Mouse (Mus musculus) limb, embryonic 15.5 days (tissue): ENCODE measurements around the gene Cir1. TPM values are rescaled to one million over a fixed set of nuclear protein-coding genes. Genes with fewer than 3 reads are reported as not detected.

Experiments used
- ATAC-seq: fragments of 200-750 bp; cut with Nextera tagmentation; 2 replicates; pipeline ENCODE4 v1.8.0; 2017; ENCODE audit warnings: low read depth, moderate TSS enrichment; ENCODE audit not compliant: insufficient number of reproducible peaks, low FRiP score, low TSS enrichment
- H3K27ac ChIP-seq: fragments of 300-500 bp; sonication (generic); 2 replicates; pipeline ENCODE4 v1.5.1; 2015; ENCODE audit warnings: moderate library complexity, mild to moderate bottlenecking, inconsistent platforms
- H3K27me3 ChIP-seq: fragments of 300-500 bp; sonication (generic); 2 replicates; pipeline ENCODE4 v1.6.1; 2015; ENCODE audit warnings: inconsistent platforms
- H3K36me3 ChIP-seq: fragments of 300-500 bp; sonication (generic); 2 replicates; pipeline ENCODE4 v1.6.1; 2015; ENCODE audit warnings: inconsistent platforms
- H3K4me1 ChIP-seq: fragments of 300-500 bp; sonication (generic); 2 replicates; pipeline ENCODE4 v1.6.1; 2015; ENCODE audit warnings: inconsistent platforms
- H3K4me2 ChIP-seq: fragments of 300-500 bp; sonication (generic); 2 replicates; pipeline ENCODE4 v1.6.1; 2015; ENCODE audit warnings: mild to moderate bottlenecking, inconsistent platforms
- H3K4me3 ChIP-seq: fragments of 300-500 bp; sonication (generic); 2 replicates; pipeline ENCODE4 v1.5.1; 2015; ENCODE audit warnings: mild to moderate bottlenecking, inconsistent platforms
- H3K9ac ChIP-seq: fragments of 300-500 bp; sonication (generic); 2 replicates; pipeline ENCODE4 v1.6.1; 2015; ENCODE audit warnings: inconsistent platforms
- H3K9me3 ChIP-seq: fragments of 300-500 bp; sonication (generic); 2 replicates; pipeline ENCODE4 v1.6.1; 2016; ENCODE audit warnings: inconsistent platforms
- WGBS: fragments of 180-500 bp; shearing (Covaris S2); methylation state at CpG from one replicate; pipeline ENCODE4 v1.1.7; 2015; 5-methylcytosine and 5-hydroxymethylcytosine counted together
- polyA plus RNA-seq: library from polyadenylated mRNA; unstranded; fragments of >200 nt; fragmentation: Nextera tagmentation; extraction: Ambion mirVana; gene quantifications from 2 replicates; pipeline ENCODE4 v1.2.1, GENCODE M21; 2015

Cir1 gene
- polyA plus RNA-seq, 1 experiment from 2014 or later = 26.8 TPM

- no peak for ATAC-seq
- H3K36me3 ChIP-seq = no peaks in the 10 kb centered on the region
- WGBS = 13% methylated on average over 14 of the region's 14 CpGs
- H3K27me3 ChIP-seq = peaks cover 87% of the 10 kb centered on the region
- H3K4me1 ChIP-seq = peaks cover 50% of the 10 kb centered on the region
- H3K9ac ChIP-seq = no peak overlapping the region
- H3K27ac ChIP-seq = no peak overlapping the region
- H3K4me2 ChIP-seq = no peak overlapping the region
- no peak overlapping the region; the same call in 1 of the 2 replicates for H3K4me3 ChIP-seq
- no peaks in the 10 kb centered on the region for H3K9me3 ChIP-seq
These were observed 42.4 kb downstream of the Cir1 start for GRCm38 (mm10) chr2:73270071-73270592.

- Histone ChIP-seq H3K27ac (no peak overlapping the region), H3K9me3 (no peaks in the 10 kb centered on the region), H3K27me3 (peaks cover 89% of the 10 kb centered on the region), H3K36me3 (no peaks in the 10 kb centered on the region), H3K4me1 (peaks cover 51% of the 10 kb centered on the region), H3K4me3 (no peak overlapping the region; the same call in 1 of the 2 replicates), H3K4me2 (no peak overlapping the region), H3K9ac (no peak overlapping the region)
- WGBS = 1% methylated on average over 16 of the region's 17 CpGs
- no peak for ATAC-seq
These were observed 42.8 kb downstream of the Cir1 start for GRCm38 (mm10) chr2:73269666-73270065.

- no peaks in the 10 kb centered on the region for H3K9me3 ChIP-seq
- no peak overlapping the region for H3K9ac ChIP-seq
- 15% methylated on average over 8 of the region's 8 CpGs for WGBS
- no peak overlapping the region for H3K4me2 ChIP-seq
- peaks cover 89% of the 10 kb centered on the region for H3K27me3 ChIP-seq
- ATAC-seq = no peak
- no peak overlapping the region for H3K4me3 ChIP-seq
- no peak overlapping the region for H3K27ac ChIP-seq
- H3K36me3 ChIP-seq = no peaks in the 10 kb centered on the region
- H3K4me1 ChIP-seq = peaks cover 51% of the 10 kb centered on the region
These were observed 43.6 kb downstream of the Cir1 start for GRCm38 (mm10) chr2:73268836-73269395.

- no peaks in the 10 kb centered on the region for H3K36me3 ChIP-seq
- H3K27me3 ChIP-seq = peaks cover 86% of the 10 kb centered on the region
- WGBS = 7% methylated on average over 12 of the region's 12 CpGs
- H3K4me3 ChIP-seq = no peak overlapping the region
- H3K4me2 ChIP-seq = no peak overlapping the region
- no peak overlapping the region for H3K9ac ChIP-seq
- no peaks in the 10 kb centered on the region for H3K9me3 ChIP-seq
- H3K27ac ChIP-seq = no peak overlapping the region
- ATAC-seq = no peak
- H3K4me1 ChIP-seq = peaks cover 51% of the 10 kb centered on the region
These were observed 44.2 kb downstream of the Cir1 start for GRCm38 (mm10) chr2:73268281-73268680.

- Histone ChIP-seq H3K4me3 (no peak overlapping the region), H3K9ac (no peak overlapping the region), H3K27ac (no peak overlapping the region), H3K4me1 (peaks cover 51% of the 10 kb centered on the region), H3K4me2 (no peak overlapping the region), H3K27me3 (peaks cover 83% of the 10 kb centered on the region), H3K36me3 (no peaks in the 10 kb centered on the region), H3K9me3 (no peaks in the 10 kb centered on the region)
- WGBS = 9% methylated on average over 4 of the region's 4 CpGs
- ATAC-seq = no peak
These were observed 44.7 kb downstream of the Cir1 start for GRCm38 (mm10) chr2:73267818-73268217.

GRCm38 (mm10) chr2:73267231-73267630 lies 45.3 kb downstream of the Cir1 start:
- no peak overlapping the region for H3K9ac ChIP-seq
- H3K4me3 ChIP-seq = no peak overlapping the region
- H3K4me2 ChIP-seq = no peak overlapping the region
- no peak for ATAC-seq
- 16% methylated on average over 3 of the region's 3 CpGs for WGBS
- no peaks in the 10 kb centered on the region for H3K9me3 ChIP-seq
- peaks cover 47% of the 10 kb centered on the region for H3K4me1 ChIP-seq
- no peak overlapping the region for H3K27ac ChIP-seq
- H3K36me3 ChIP-seq = no peaks in the 10 kb centered on the region
- peaks cover 83% of the 10 kb centered on the region for H3K27me3 ChIP-seq

GRCm38 (mm10) chr2:73266623-73267022 lies 45.9 kb downstream of the Cir1 start:
- WGBS = 34% methylated on average over 1 of the region's 1 CpGs
- Histone ChIP-seq H3K4me1 (peaks cover 41% of the 10 kb centered on the region), H3K9me3 (no peaks in the 10 kb centered on the region), H3K27me3 (peaks cover 78% of the 10 kb centered on the region), H3K36me3 (no peaks in the 10 kb centered on the region), H3K27ac (no peak overlapping the region), H3K9ac (no peak overlapping the region), H3K4me3 (no peak overlapping the region), H3K4me2 (no peak overlapping the region)
- ATAC-seq = no peak

GRCm38 (mm10) chr2:73266011-73266410 lies 46.5 kb downstream of the Cir1 start:
- no peak for ATAC-seq
- H3K4me2 ChIP-seq = no peak overlapping the region
- no peaks in the 10 kb centered on the region for H3K9me3 ChIP-seq
- H3K9ac ChIP-seq = no peak overlapping the region
- H3K36me3 ChIP-seq = no peaks in the 10 kb centered on the region
- 14% methylated on average over 5 of the region's 5 CpGs for WGBS
- no peak overlapping the region for H3K27ac ChIP-seq
- H3K4me3 ChIP-seq = no peak overlapping the region
- H3K4me1 ChIP-seq = peaks cover 35% of the 10 kb centered on the region
- peaks cover 72% of the 10 kb centered on the region for H3K27me3 ChIP-seq

- Histone ChIP-seq H3K36me3 (no peaks in the 10 kb centered on the region), H3K27me3 (peaks cover 59% of the 10 kb centered on the region), H3K4me2 (peak overlapping the region; percentile 90), H3K9me3 (no peaks in the 10 kb centered on the region), H3K9ac (0 out of 2 replicates have a peak overlapping the region, but pooled peaks have one; percentile 4), H3K4me1 (peaks cover 27% of the 10 kb centered on the region), H3K4me3 (peak overlapping the region; percentile 53), H3K27ac (no peak overlapping the region)
- 20% methylated on average over 11 of the region's 11 CpGs for WGBS
- no peak for ATAC-seq
These were observed 47.8 kb downstream of the Cir1 start for GRCm38 (mm10) chr2:73264611-73265195.

- peak overlapping the region; percentile 53 for H3K4me3 ChIP-seq
- no peak overlapping the region for H3K27ac ChIP-seq
- ATAC-seq = no peak
- WGBS = under 1% methylated on average over 38 of the region's 38 CpGs
- H3K4me1 ChIP-seq = peaks cover 26% of the 10 kb centered on the region
- H3K27me3 ChIP-seq = peaks cover 54% of the 10 kb centered on the region
- 0 out of 2 replicates have a peak overlapping the region, but pooled peaks have one; percentile 18 for H3K9ac ChIP-seq
- peak overlapping the region; percentile 90 for H3K4me2 ChIP-seq
- no peaks in the 10 kb centered on the region for H3K9me3 ChIP-seq
- H3K36me3 ChIP-seq = no peaks in the 10 kb centered on the region
These were observed 48.5 kb downstream of the Cir1 start for GRCm38 (mm10) chr2:73263794-73264610.

GRCm38 (mm10) chr2:73263172-73263765 lies 49.2 kb downstream of the Cir1 start:
- peak overlapping the region; percentile 90 for H3K4me2 ChIP-seq
- H3K27me3 ChIP-seq = peaks cover 48% of the 10 kb centered on the region

More at GRCm38 (mm10) chr2:73263172-73263765, 49.2 kb downstream of the Cir1 start:
- H3K27ac ChIP-seq = no peak overlapping the region
- H3K9ac ChIP-seq = 0 out of 2 replicates have a peak overlapping the region, but pooled peaks have one; percentile 18
- H3K36me3 ChIP-seq = no peaks in the 10 kb centered on the region
- 8% methylated on average over 16 of the region's 16 CpGs for WGBS
- no peaks in the 10 kb centered on the region for H3K9me3 ChIP-seq
- H3K4me1 ChIP-seq = peaks cover 25% of the 10 kb centered on the region
- peak overlapping the region; percentile 53 for H3K4me3 ChIP-seq
- ATAC-seq = no peak
